Mouse (Mus musculus) kidney, postnatal 25 days (tissue): ENCODE results near the gene Ddi2.

ENCODE experiments used
- DNase-seq, 2 experiments: peaks; one replicate each; pipeline ENCODE4 v3.0.0; 2021; ENCODE audit warnings: mixed read lengths in 2 of 2

Ddi2 gene

GRCm38 (mm10) chr4:141688505-141688904, 34.7 kb downstream of the Ddi2 start:
- no peak for DNase-seq

GRCm38 (mm10) chr4:141686525-141686924, 36.7 kb downstream of the Ddi2 start:
- DNase-seq, result no peak

- DNase-seq, result no peak
These were observed 37.1 kb downstream of the Ddi2 start for GRCm38 (mm10) chr4:141686093-141686492.

- DNase-seq, result no peak
These were observed 37.7 kb downstream of the Ddi2 start, which contains the start of gene Rsc1a1 for GRCm38 (mm10) chr4:141685499-141685898. Gene Rsc1a1 (minus strand): TSS chr4:141685599.

GRCm38 (mm10) chr4:141682706-141683230, 40.5 kb downstream of the Ddi2 start:
- no peak for DNase-seq

GRCm38 (mm10) chr4:141681767-141682166, 41.5 kb downstream of the Ddi2 start:
- no peak for DNase-seq

- DNase-seq, result no peak
These were observed 42.3 kb downstream of the Ddi2 start for GRCm38 (mm10) chr4:141680892-141681291.

GRCm38 (mm10) chr4:141679016-141679415, 44.2 kb downstream of the Ddi2 start:
- no peak for DNase-seq

- no peak for DNase-seq
These were observed 46.7 kb downstream of the Ddi2 start for GRCm38 (mm10) chr4:141676462-141676979.

- DNase-seq, result peak; percentile 44 to 52
These were observed 50.9 kb downstream of the Ddi2 start for GRCm38 (mm10) chr4:141672325-141672724.

GRCm38 (mm10) chr4:141671389-141671788, 51.8 kb downstream of the Ddi2 start:
- DNase-seq, result no peak

GRCm38 (mm10) chr4:141669898-141670712, 53.1 kb downstream of the Ddi2 start:
- DNase-seq, result no peak

GRCm38 (mm10) chr4:141664799-141665198, 58.4 kb downstream of the Ddi2 start, which contains the start of gene Plekhm2:
Gene Plekhm2 (minus strand): TSS chr4:141664899.
- no peak for DNase-seq

GRCm38 (mm10) chr4:141664011-141664745, 59.0 kb downstream of the Ddi2 start:
- peak; percentile 76 to 91 for DNase-seq

GRCm38 (mm10) chr4:141663122-141663931, 59.9 kb downstream of the Ddi2 start:
- peak; percentile 30 to 65 for DNase-seq

- DNase-seq, result no peak
These were observed 62.3 kb downstream of the Ddi2 start for GRCm38 (mm10) chr4:141660884-141661283.

- no peak for DNase-seq
These were observed 63.5 kb downstream of the Ddi2 start for GRCm38 (mm10) chr4:141659739-141660138.

- no peak for DNase-seq
These were observed 64.3 kb downstream of the Ddi2 start for GRCm38 (mm10) chr4:141658846-141659484.

GRCm38 (mm10) chr4:141656932-141657331, 66.3 kb downstream of the Ddi2 start:
- no peak for DNase-seq

- DNase-seq, result no peak
These were observed 67.2 kb downstream of the Ddi2 start for GRCm38 (mm10) chr4:141655908-141656608.

GRCm38 (mm10) chr4:141654509-141654908, 68.7 kb downstream of the Ddi2 start:
- no peak for DNase-seq
